Mouse (Mus musculus) ES-E14 (cell line): Measurements from ENCODE around the gene Far2.

Experiments used
- HCFC1 ChIP-seq: IDR thresholded peaks from 2 replicates; pipeline ENCODE4 v1.6.1; 2012; ENCODE audit warnings: low read length, inconsistent platforms, borderline replicate concordance; ENCODE audit not compliant: insufficient read depth
- MAFK ChIP-seq: IDR thresholded peaks from 2 replicates; pipeline ENCODE4 v1.6.1; 2014; ENCODE audit warnings: mild to moderate bottlenecking, low read depth, low read length, inconsistent platforms; ENCODE audit not compliant: insufficient read depth
- ZC3H11A ChIP-seq: IDR thresholded peaks from 2 replicates; pipeline ENCODE4 v1.6.1; 2012; ENCODE audit warnings: low read depth, mild to moderate bottlenecking, inconsistent platforms, low read length, borderline replicate concordance
- ZNF384 ChIP-seq: IDR thresholded peaks from 2 replicates; pipeline ENCODE4 v1.6.1; 2012; ENCODE audit warnings: low read depth, low read length, inconsistent platforms

- no peak for TF ChIP-seq ZC3H11A
- TF ChIP-seq HCFC1, result no peak
- no peak for TF ChIP-seq MAFK
- no peak for TF ChIP-seq ZNF384
Observed at GRCm38 (mm10) chr6:148000483-148000882, 46.6 kb upstream of the Far2 start.
